Mouse (Mus musculus) intestine, postnatal 0 days (tissue): ENCODE results near the gene Actr1a. TPM values are rescaled to one million over a fixed set of nuclear protein-coding genes. Genes with fewer than 3 reads are reported as not detected.
A peak's percentile ranks its signal among the peaks of the same experiment; 100 is the strongest.

Experiments used
- ATAC-seq: fragments of 200-750 bp; cut with Nextera tagmentation; 2 replicates; pipeline ENCODE4 v1.8.0; 2017; ENCODE audit warnings: mild to moderate bottlenecking, moderate TSS enrichment, moderate library complexity
- H3K27ac ChIP-seq: fragments of 300-500 bp; sonication (generic); 2 replicates; pipeline ENCODE4 v1.5.1; 2014; ENCODE audit warnings: mild to moderate bottlenecking, low read depth, low read length, moderate library complexity
- H3K27me3 ChIP-seq: fragments of 300-500 bp; sonication (generic); replicated peaks from 2 replicates; pipeline ENCODE4 v1.6.1; 2014; ENCODE audit warnings: low read length, mixed read lengths; ENCODE audit not compliant: control insufficient read depth, insufficient read depth
- H3K36me3 ChIP-seq: fragments of 300-500 bp; sonication (generic); 2 replicates; pipeline ENCODE4 v1.6.1; 2014; ENCODE audit warnings: mild to moderate bottlenecking, moderate library complexity; ENCODE audit not compliant: control insufficient read depth, insufficient read depth
- H3K4me1 ChIP-seq: fragments of 300-500 bp; sonication (generic); replicated peaks from 2 replicates; pipeline ENCODE4 v1.6.1; 2014; ENCODE audit warnings: antibody characterized with exemption, low read length, mixed read lengths; ENCODE audit not compliant: control insufficient read depth, insufficient read depth
- H3K4me2 ChIP-seq: fragments of 300-500 bp; sonication (generic); replicated peaks from 2 replicates; pipeline ENCODE4 v1.6.1; 2014; ENCODE audit warnings: low read depth, mild to moderate bottlenecking, moderate library complexity
- H3K4me3 ChIP-seq: fragments of 300-500 bp; sonication (generic); 2 replicates; pipeline ENCODE4 v1.5.1; 2014; ENCODE audit warnings: low read depth, low read length
- H3K9ac ChIP-seq: fragments of 300-500 bp; sonication (generic); 2 replicates; pipeline ENCODE4 v1.6.1; 2014; ENCODE audit warnings: mild to moderate bottlenecking, low read depth, low read length
- H3K9me3 ChIP-seq: fragments of 300-500 bp; sonication (generic); 2 replicates; pipeline ENCODE4 v1.6.1; 2016; ENCODE audit warnings: mixed run types; ENCODE audit not compliant: control insufficient read depth
- CTCF ChIP-seq: sonication (generic); IDR thresholded peaks from 2 replicates; pipeline ENCODE4 v1.5.1; 2016; ENCODE audit warnings: low read depth, mild to moderate bottlenecking, control low read depth, antibody characterized with exemption, moderate library complexity
- WGBS: fragments of 180-500 bp; shearing (Covaris S2); extraction: QIAGEN DNeasy Blood & Tissue Kit; methylation state at CpG from one replicate; pipeline ENCODE4 v1.1.7; 2014; 5-methylcytosine and 5-hydroxymethylcytosine counted together
- polyA plus RNA-seq: library from polyadenylated mRNA; unstranded; fragments of >200 nt; fragmentation: Nextera tagmentation; extraction: Ambion mirVana; gene quantifications from 2 replicates; pipeline ENCODE4 v1.2.1, GENCODE M21; 2015

The Actr1a gene
- polyA plus RNA-seq, 1 experiment from 2014 or later: 100 TPM

DNA sequence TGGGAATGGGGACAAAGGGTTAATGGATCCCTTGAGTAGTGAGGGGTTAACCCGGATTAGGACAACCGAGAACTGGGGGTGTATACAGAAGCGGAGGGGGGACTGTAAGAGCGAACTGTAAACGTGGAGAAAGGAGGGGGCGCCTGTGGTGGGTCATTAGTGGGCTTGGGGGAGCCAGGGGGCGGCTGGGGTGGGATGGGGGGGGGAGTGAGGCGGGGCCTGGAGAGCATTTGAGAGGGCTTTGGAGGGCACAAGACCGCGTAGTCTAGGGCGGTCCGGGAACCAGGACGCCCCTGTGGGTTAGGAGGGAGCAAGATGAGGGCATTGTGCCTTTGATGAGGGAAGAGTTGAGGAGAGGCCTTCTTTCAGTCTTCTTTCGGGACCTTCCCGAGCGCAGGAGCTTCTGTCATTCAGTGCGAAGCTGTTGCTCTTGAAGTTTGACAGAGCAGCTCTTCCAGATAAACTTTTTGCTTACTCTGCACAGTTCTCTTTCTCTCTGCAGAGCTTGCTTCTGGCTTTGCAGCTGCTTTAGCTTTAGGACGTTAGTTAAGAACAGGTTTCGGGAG, 2.0 kb upstream of the Actr1a start:
- ATAC-seq: no peak
- H3K4me2 ChIP-seq: peak overlapping the region; percentile 73
- H3K4me1 ChIP-seq: peaks cover 4% of the 10 kb centered on the region; the same call in 1 of the 2 replicates
- H3K27me3 ChIP-seq: no peaks in the 10 kb centered on the region
- H3K27ac ChIP-seq: peak overlapping the region; percentile 60
- H3K36me3 ChIP-seq: peaks cover 3% of the 10 kb centered on the region; the same call in 1 of the 2 replicates
- H3K9me3 ChIP-seq: no peaks in the 10 kb centered on the region
- 6% methylated on average over 18 of the region's 19 CpGs for WGBS
- peak overlapping the region; percentile 52 for H3K9ac ChIP-seq
- TF ChIP-seq CTCF: no peak
- peak overlapping the region; percentile 59 for H3K4me3 ChIP-seq

GRCm38 (mm10) chr19:46396686-46397435, 1.3 kb upstream of the Actr1a start, which contains the start of gene Sufu:
TSS of gene Sufu (plus strand) at chr19:46396896.
- peak; percentile 87 for ATAC-seq
- peaks cover 4% of the 10 kb centered on the region; the same call in 1 of the 2 replicates for H3K4me1 ChIP-seq
- peak within 1 kb of the TSS; percentile 52 for H3K9ac ChIP-seq
- peak within 1 kb of the TSS; percentile 73 for H3K4me2 ChIP-seq
- peaks cover 4% of the 10 kb centered on the region; the same call in 1 of the 2 replicates for H3K36me3 ChIP-seq
- WGBS: 1% methylated on average over 53 of the region's 57 CpGs
- H3K27me3 ChIP-seq: no peaks in the 10 kb centered on the region
- no peaks in the 10 kb centered on the region for H3K9me3 ChIP-seq
- peak within 1 kb of the TSS; percentile 60 for H3K27ac ChIP-seq
- peak within 1 kb of the TSS; percentile 64 for H3K4me3 ChIP-seq
- TF ChIP-seq CTCF: peak; percentile 95

GRCm38 (mm10) chr19:46396109-46396508, 561 bp upstream of the Actr1a start:
- no peak for ATAC-seq
- Histone ChIP-seq H3K9me3 (no peaks in the 10 kb centered on the region), H3K36me3 (0 out of 2 replicates have a peak, but pooled peaks cover 3% of the 10 kb centered on the region), H3K27me3 (no peaks in the 10 kb centered on the region), H3K27ac (no peak overlapping the region), H3K9ac (no peak overlapping the region), H3K4me2 (peak overlapping the region; percentile 73), H3K4me3 (peak overlapping the region; percentile 64), H3K4me1 (peaks cover 4% of the 10 kb centered on the region; the same call in 1 of the 2 replicates)
- TF ChIP-seq CTCF: no peak
- WGBS: 11% methylated on average over 8 of the region's 8 CpGs

DNA sequence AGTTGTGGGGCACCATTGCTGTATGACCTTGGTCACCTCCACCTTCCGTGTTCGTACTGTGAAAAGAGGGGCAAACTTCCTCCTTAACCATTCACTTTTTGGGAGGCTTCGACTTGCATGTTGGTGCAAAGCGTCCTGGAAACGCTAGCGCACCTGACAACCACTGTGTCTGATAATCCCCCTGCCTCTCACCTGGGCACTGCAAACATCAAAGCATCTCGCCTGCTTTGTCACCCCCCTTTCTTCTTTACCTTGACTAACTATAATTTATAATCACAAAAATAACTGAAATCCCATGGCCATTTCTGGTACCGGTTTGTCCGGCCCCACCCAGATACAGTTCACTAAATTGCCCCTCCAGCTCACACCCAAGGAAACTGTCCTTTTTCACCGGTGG, 838 bp downstream of the Actr1a start:
- no peak overlapping the region for H3K27ac ChIP-seq
- 0 out of 2 replicates have a peak, but pooled peaks cover 8% of the 10 kb centered on the region for H3K36me3 ChIP-seq
- peak overlapping the region; percentile 73 for H3K4me2 ChIP-seq
- peak overlapping the region; percentile 64 for H3K4me3 ChIP-seq
- peak overlapping the region; percentile 37; the same call in 1 of the 2 replicates for H3K9ac ChIP-seq
- WGBS: under 1% methylated on average over 10 of the region's 10 CpGs
- H3K9me3 ChIP-seq: no peaks in the 10 kb centered on the region
- peaks cover 4% of the 10 kb centered on the region; the same call in 1 of the 2 replicates for H3K4me1 ChIP-seq
- no peak for TF ChIP-seq CTCF
- no peaks in the 10 kb centered on the region for H3K27me3 ChIP-seq
- ATAC-seq: no peak

DNA sequence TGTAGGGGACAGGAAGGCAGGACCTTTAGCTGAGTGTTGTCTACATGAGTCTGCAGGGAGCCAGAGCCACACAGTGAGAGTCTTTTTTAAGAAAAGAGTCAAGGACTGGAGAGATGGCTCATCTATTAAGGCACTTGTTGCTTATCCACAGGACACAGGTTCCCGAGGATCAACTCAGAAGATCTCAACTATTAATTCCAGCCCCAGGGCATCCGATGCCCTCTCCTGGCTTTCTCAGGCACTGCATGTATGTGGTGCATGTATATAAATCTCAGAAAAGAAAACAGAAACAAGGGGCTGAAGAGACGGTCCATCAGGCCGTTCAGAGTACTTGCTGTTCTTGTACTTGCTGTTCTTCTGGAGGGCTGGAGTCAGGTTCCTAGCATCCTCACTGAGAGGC, 3.5 kb downstream of the Actr1a start:
- ATAC-seq: no peak
- H3K27me3 ChIP-seq: no peaks in the 10 kb centered on the region
- 25% methylated on average over 4 of the region's 4 CpGs for WGBS
- peaks cover 18% of the 10 kb centered on the region for H3K36me3 ChIP-seq
- H3K27ac ChIP-seq: no peak overlapping the region
- H3K4me2 ChIP-seq: no peak overlapping the region
- no peak overlapping the region for H3K9ac ChIP-seq
- H3K9me3 ChIP-seq: no peaks in the 10 kb centered on the region
- TF ChIP-seq CTCF: peak; percentile 78
- no peak overlapping the region for H3K4me3 ChIP-seq
- no peaks in the 10 kb centered on the region for H3K4me1 ChIP-seq

- H3K4me2 ChIP-seq: no peak overlapping the region
- H3K9ac ChIP-seq: no peak overlapping the region
- no peaks in the 10 kb centered on the region for H3K9me3 ChIP-seq
- no peak overlapping the region for H3K4me3 ChIP-seq
- no peaks in the 10 kb centered on the region for H3K4me1 ChIP-seq
- H3K27me3 ChIP-seq: no peaks in the 10 kb centered on the region
- H3K27ac ChIP-seq: no peak overlapping the region
- WGBS: 88% methylated on average over 5 of the region's 5 CpGs
- H3K36me3 ChIP-seq: peaks cover 30% of the 10 kb centered on the region
- no peak for ATAC-seq
- peak; percentile 55 for TF ChIP-seq CTCF
These were observed 5.7 kb downstream of the Actr1a start for GRCm38 (mm10) chr19:46389872-46390271.
